Mouse (Mus musculus) T-cell, adult 2 months (primary cell): ENCODE measurements around the gene Synj2.
A peak's percentile ranks its signal among the peaks of the same experiment; 100 is the strongest.
"Not testable (repeated sequence)": the region's sequence is repeated elsewhere in the genome, so short reads cannot be mapped to it uniquely, and the experiment has no call there.

Source experiments
- DNase-seq: peaks from one replicate; pipeline ENCODE4 v3.0.0; 2022; ENCODE audit warnings: low spot score

Synj2 gene

DNA sequence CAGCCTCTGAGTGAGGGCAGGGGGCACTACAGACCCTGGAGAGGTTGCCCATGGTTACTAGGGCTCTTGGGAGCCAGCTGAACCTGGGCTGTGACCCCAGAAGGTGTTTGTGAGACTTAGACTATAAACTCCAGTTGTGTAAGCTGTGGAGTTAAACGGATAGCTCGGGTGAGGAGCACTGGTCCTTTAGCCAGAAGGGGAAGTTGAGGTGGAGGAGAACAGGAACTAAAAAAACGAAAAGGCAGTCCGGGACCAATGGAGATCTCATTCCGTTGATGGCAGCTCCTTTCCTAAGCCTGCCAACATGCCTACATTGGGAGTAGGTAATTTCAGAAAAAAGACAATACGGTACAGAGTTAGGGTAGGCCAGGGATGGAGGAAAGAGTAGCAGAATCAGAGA lies 60.3 kb downstream of the Synj2 start:
- DNase-seq: no peak

DNA sequence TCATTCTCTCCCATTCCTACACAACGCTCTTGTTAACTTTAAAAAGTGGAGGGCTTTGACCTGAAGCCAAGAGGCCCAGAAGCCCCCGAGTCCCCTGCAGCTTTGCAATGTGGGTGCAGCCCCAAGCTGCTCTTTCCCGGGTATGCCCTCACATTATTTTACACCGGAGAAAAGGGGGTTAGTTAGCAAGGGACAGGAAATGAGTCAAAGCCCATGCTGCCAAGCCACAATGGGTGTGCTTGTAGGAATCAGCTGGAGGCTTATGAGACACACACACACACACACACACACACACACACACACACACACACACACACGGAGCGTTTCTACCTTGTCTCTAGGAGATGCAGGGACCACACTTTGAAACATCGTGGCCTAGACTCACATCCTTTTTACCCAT lies 60.8 kb downstream of the Synj2 start:
- peak; percentile 31 for DNase-seq

DNA sequence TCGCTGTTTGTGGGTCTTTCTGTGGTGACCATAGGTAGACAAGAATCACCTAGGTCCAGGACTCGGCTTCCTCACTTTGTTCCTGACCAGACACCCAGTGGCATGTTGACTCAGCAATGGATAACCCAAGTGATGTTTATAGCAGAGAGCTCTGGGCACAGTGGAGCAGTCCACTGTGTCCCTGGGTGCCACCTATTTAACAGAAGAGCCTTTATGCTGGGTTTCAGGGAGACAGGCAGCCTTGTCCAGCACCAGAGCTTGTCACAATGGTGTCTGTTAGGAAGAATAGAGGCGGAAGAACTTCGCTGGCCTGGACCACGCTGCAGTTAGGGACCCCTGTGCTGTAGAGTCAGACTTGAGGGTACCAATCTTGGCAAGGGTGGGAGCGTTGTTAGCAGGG lies 61.5 kb downstream of the Synj2 start:
- DNase-seq: no peak

DNA sequence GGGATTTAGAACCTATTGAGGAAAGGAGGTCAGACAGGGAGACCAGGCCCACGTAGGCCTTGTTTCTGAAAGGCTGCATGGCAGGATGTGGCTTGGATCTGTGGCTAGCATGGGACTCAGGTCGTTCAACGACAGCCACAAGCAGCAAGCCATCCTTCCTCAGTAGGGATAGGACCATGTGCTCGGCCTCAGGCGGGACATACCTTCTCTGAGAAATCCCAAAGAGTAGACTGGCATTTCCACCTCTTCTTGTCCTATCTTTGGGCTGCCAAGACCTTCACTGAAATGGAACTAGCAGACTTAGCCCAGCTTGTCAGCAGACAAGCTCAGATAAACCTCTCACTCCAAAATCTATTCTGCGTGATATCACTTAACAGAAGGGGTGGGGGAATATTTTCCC lies 62.6 kb downstream of the Synj2 start:
- no peak for DNase-seq

DNA sequence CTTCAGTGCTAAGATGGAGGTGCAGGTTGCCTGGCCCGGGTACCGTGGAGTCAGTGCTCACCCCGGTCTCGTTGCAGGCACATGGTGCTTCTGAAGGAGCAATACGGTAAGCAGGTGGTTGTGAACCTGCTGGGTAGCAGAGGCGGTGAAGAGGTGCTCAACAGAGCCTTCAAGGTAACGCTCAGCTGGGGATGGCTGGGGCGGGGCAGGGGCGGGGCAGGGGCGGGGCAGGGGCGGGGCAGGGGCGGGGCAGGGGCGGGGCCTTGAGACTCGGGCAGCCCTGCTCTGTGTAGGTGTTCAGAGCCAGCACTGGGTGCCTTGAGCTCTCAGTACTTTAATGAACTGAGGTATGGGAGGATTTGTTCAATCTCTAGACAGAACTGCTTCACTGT lies 64.2 kb downstream of the Synj2 start:
- no peak for DNase-seq

DNA sequence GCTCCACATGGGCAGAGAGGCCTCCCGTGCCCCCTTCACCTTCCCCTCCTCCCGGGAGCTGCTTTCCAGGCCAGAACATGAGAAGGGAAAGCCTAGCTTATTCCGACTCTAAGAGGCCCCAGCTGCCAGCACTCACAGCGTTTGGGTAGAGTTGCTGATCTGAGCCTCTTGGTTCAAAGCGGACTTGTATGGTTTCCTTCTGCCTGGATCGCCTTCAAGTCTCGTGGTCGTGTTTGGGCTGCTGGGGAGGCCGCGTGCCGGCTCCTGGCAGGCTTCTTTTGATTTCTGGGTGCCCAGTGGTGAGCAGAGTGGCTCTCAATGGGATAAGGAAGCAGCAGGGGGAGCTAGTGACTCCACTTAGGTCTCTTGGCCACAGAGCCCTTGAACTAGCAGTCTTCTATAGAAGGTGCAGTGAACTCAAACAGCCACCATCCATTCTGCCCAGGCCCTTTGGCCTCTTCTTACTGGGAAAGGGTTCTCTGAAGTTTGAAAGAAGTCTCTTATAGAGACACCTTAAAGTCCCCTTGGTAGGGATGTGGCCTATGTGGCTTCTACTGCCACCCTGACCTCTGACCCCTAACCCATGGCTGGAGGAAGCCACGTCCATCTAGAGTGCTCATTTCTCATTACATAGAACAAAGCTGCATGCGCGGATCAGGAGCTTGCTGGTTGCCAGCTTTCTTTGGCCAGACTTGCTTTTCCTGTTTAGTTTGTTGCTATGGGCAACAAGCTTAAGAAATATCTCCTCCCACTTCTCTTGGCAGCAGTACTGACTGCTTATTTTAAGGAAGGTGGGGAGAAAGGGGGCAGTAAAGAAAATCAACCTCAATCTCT lies 64.8 kb downstream of the Synj2 start:
- DNase-seq: peak; percentile 45

DNA sequence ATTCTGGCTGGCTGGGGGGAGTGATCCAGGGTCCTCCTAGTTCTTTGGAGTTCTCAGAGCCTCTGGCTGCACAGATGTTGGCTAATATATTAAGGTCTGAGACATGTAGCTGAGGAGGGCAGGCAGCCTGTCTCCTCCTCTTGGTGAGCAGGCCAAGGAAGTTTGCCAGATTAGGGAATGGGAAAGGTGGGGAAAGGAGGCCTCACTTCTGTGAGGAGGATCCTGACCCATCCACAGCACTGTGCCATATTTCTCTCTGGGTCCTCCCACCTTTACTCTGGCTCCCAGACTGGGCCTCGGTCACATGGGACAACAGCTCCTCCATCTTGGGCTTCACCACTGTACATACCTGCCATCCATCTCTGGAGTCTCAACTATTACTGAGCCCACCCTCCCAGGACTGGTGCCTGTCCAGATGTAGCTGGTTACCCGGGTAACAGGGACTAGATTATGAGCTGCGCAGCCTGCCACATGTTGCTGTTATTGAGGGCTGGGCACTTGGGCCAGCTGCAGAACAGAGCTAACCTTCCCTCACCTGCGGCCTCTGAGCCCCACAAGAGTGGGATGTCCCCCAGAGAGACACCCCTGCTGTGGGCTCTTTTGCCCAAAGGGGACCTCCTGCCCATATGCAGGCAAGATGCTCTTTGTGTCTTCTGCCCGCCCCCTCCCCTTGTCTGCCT lies 66.2 kb downstream of the Synj2 start:
- DNase-seq: no peak

DNA sequence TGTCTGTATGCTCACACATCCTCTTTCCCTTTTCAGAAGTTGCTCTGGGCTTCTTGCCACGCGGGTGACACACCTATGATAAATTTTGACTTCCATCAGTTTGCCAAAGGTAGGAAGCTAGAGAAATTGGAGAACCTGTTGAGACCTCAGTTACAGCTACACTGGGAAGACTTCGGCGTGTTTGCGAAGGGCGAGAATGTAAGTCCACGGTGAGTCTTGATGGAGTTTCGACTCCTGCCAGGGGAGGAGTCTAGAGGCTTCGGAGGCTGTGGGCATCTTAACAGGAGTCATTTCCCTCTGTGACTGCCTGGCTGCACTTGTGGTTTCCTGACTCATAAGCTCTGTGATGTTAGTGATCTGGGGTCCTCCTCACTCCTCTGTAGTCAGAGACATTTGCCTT lies 66.8 kb downstream of the Synj2 start:
- peak; percentile 41 for DNase-seq

DNA sequence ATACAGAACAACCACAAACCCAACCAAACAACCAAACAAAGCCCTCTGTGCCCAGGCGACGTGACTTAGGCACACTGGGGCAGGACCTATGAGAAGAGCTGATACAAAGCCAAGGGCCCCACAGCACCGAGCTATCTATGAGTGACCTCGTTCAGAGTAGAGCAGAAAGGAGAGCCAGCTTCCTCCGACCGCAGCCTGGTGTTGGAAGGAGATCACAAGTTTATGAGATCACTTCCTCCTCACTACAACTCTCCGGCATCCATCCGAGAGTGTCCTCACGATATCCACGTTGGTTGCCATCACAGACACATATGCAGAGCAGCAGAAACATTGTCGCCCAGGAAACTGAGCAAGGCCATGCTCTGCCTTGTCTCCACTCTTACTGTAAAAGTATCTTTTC lies 67.5 kb downstream of the Synj2 start:
- DNase-seq: peak; percentile 37

DNA sequence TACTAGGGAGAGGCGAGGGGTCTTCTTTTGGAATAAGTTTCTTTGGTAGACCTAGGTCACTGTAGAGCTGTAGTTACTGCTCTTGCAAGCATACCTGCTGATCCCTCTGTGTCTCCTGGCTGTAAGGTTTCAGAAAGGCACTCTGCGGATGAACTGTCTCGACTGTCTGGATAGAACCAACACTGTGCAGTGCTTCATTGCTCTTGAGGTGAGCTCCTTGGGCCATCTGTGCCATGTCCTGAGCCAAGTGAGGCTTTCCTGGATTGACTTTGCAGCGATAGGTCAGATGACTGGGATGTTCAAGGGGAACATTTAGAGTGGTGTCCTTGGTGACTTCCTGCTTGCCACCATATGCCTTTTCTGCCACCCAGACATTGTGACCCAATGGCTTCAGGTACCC lies 68.5 kb downstream of the Synj2 start:
- DNase-seq: no peak

DNA sequence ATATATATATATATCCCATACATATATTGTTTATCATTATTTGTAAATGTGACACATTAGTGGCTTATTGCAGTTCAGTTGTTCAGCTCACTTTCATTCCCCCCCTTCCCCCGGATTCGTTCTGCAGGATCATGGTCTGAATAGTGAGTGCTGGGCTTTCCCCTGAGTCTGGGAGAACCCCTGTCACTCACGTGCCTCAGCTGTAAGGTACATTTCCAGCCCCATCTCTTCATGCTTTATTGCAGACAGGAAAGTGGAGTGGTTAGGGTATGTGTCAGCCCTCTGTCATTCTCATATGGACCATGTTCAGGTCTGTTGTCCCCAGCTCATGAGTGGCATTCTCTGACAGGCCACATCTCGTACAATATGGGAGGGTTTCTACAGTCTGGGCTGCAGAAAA lies 72.0 kb downstream of the Synj2 start:
- no peak for DNase-seq

DNA sequence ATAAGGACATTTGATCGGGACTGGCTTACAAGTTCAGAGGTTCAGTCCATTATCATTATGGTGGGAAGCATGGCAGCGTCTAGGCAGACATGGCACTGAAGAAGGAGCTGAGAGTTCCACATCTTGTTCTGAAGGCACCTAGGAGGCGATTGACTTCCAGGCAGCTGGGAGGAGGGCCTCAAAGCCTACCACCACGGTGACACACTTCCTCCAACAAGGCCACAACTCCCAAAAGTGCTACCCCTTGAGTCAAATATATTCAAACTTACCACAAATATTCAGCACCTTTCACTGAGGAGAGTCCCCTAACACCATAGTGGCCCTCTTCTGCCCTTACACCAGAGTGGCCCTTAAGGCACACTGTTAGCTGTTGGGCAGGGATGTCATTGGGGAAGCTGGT lies 73.9 kb downstream of the Synj2 start:
- DNase-seq: no peak

DNA sequence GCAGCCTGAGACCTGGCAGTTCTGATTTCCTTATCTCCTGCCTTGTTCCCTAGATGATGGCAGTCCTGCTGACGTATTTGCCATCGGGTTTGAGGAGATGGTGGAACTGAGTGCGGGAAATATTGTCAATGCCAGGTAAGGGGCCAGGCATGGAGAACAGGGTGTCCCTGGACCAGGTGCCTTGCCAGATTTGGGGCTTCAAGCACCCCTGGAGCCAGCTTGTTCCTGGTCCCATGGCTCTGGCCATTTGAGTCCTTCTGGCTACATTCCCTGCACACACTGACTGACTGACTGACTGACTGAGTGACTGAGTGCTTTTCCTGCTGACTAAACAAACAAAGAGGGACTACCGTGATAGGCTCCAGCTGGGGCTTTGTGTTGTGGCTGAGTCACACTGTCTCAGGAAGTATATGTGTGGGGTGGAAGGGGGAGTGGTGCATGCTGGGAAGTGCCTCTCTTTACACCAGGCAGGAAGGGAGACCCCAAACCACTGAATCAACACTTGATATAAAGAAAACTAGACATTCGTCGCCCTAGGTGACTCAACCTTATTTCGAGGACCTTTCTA lies 75.2 kb downstream of the Synj2 start:
- peak; percentile 63 for DNase-seq

DNA sequence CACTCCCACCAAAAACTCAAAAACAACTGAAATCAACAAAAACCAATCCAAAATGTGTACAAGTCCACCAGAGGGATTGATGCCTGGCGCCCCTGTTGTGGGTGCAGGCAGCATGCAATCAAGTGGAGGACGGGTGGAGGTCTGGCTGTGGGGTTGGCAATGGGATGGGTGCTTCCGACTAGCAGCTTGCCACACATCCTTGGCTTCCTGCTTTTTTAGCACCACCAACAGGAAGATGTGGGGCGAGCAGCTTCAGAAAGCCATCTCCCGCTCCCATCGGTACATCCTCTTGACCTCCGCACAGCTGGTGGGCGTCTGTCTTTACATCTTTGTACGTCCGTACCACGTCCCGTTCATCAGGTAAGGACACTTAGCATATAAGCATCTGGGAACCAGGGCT lies 76.2 kb downstream of the Synj2 start:
- DNase-seq: no peak

DNA sequence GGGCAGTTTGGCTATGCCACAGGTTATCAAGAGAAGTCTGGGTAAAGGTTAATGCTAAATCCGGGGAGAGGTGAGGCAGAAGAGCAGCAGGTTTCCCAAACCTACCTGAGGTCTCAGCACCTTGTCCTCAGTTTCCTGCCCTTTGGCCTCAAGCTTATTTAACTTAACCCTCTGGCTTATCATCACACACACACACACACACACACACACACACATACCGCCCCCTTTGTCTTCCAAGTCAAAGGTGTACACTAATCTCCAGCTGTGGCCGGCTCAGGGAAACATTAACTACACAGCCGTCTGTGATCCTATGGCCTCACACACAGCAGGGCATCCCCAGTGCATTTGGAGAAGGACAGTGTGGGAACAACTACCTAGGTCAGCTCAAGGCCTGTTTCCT lies 77.3 kb downstream of the Synj2 start:
- DNase-seq: no peak

DNA sequence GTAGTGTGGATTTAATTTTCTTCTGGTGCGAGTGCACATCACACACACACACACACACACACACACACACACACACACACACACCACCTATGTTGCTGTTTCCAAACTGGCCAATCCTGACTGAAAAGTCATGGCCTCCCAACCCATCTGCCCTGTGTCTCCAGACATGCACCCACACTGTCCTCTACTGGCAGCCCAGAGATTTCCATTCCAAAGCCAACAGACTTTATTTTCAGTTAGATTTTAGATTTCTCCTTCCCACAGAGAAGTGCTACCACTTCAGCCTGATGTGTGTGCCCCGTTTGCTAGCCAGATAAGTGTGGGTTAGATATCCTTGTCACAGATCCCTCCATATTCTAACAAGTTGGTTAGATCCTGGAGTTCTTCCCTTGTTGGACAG lies 78.7 kb downstream of the Synj2 start:
- DNase-seq: peak; percentile 9

DNA sequence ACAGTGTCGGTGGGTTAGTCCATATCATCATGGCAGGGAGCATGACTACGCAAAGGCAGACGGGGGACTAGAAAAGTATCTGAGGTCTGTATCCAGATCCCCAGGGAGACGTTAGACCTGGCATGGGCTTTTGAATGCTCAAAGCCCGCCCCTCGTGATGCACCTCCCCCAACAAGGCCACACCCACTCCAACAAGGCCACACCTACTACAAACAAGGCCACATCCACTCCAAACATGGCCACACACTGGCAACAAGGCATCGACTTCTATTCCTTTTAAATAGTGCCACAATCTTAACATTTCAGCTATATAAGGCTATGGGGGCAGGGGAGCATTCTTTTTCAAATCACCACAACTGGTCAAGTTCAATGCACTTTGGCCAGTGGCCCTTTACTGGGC lies 79.6 kb downstream of the Synj2 start:
- DNase-seq: no peak

DNA sequence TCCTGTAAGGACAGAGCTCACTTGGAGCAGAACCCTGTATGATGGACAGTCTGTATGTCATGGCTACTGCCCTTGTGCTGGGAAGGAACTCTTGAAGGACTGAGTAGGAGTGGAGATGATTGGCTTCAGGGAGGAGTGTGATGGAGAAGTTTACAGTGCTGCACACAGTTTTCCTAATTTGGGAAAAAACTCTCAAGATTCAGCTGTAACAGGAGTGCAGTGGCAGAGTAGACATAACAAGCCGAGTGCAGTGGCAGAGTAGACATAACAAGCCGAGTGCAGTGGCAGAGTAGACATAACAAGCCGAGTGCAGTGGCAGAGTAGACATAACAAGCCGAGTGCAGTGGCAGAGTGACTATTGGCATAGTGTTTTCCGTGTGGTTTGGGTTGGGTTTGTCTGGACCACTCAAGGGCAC lies 80.3 kb downstream of the Synj2 start:
- DNase-seq: not testable (repeated sequence)

DNA sequence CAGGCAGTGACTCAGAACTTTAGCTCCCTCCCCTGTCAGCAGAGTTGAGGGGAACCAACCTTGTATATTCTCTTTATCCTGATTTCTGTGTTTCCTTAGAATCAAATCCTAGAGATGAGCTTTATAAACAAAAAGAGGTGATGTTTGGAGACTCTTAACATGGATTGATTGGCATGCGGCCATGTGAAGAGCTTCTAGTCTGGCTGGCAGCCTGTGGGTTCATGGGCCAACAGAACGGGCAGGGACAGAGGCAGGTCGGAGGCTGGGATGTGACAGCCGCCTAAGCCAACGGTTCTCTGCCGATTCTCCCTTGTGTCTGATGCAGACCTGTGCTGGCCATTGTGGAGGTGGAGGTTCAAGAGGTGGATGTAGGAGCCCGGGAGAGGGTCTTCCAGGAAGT lies 84.8 kb downstream of the Synj2 start:
- DNase-seq: no peak

DNA sequence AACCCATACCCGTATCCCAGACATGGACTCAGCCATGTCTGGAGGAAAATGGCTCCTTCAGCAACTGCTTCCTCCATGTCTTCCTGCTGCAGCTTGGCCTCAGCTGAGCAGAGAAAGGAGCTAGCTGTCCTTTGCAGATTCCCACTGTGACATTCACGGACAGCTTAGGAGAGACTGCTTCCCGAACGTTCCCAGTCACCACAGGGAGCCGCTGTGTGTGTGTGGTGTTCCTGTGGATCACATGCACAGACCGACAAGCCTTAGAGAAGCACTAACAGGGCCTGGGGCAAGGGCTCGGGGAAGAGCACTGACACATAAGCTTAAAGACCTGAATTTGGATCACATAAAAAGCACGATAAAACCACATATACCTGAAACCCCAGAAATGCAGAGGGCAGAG lies 94.6 kb downstream of the Synj2 start:
- DNase-seq: no peak

DNA sequence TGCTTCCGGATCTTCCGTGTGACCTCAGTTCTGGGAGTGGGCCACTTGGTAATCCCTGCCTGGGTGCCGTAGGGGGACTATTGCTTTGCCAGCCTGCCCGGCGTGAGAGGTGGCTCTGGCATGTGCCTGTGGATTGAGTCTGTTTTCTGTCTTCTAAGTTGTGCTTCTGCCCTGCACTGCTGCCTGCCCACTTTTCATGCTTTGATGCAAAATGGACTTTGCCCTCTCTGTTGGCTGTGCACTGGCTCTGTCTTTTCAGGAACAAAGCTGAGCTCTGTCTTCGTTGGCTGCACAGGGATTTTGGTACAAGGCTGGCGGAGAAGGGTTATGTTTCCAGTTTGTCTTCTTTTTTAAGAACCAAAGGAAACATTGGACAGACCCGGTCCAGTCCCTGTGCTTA lies 95.4 kb downstream of the Synj2 start:
- no peak for DNase-seq

DNA sequence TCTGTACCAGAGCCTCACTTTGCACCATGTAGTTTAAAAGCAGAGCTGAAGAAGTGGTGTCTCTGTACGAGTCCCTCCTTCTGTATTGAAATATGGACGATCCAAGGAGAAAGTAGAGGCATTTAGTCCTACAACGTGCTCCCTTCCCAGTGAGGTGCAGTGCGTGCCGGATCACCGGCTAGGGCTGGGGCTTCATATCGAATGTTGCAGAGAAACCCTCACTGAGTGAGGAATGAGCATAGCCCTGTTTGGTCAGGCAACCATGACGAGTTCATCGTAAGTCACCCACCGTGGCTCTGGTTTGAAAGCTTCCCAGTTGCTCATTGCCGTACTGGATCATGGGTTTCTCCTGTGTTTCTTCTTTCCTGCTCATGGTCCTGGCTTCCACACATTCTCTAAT lies 95.8 kb downstream of the Synj2 start:
- no peak for DNase-seq

DNA sequence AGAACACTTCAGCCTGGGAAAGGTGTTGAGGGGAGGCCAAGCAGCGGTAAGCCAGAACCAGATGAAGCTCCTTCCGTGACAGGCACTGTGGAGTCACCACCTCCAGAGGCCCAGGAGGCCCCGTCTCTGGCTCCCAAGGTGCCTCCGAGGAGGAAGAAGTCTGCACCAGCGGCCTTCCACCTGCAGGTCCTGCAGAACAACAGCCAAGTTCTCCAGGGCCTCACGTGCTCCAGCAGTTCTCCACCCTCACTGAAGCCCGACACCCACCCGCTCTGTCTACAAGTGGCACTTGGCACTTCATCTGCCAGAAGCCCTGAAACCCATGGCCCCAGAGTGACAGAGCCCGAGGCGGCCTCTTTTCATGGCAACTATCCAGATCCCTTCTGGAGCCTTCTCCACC lies 96.4 kb downstream of the Synj2 start:
- DNase-seq: no peak

DNA sequence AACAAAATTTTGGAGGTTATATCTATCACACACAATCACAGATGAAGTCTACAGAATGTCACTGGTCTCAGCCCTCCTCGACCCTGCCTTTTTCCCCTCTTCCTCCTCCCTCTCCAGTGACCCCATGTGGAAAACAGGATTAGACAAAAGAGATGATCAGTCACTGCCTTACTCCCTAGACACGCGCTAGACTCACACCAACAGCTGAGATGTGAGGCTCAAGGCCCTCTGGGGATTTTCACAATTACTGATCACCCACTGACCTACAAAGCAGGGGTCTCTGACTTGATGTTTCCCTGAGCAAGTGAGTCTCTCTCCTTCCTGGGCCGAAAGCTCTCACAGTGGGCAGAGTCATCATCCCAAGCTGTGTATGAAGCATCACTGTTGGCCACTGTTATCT lies 111.7 kb downstream of the Synj2 start:
- DNase-seq: no peak
